Comparison of ENCODE assay signal across 7 mouse cellular contexts in the genomic region with DNA sequence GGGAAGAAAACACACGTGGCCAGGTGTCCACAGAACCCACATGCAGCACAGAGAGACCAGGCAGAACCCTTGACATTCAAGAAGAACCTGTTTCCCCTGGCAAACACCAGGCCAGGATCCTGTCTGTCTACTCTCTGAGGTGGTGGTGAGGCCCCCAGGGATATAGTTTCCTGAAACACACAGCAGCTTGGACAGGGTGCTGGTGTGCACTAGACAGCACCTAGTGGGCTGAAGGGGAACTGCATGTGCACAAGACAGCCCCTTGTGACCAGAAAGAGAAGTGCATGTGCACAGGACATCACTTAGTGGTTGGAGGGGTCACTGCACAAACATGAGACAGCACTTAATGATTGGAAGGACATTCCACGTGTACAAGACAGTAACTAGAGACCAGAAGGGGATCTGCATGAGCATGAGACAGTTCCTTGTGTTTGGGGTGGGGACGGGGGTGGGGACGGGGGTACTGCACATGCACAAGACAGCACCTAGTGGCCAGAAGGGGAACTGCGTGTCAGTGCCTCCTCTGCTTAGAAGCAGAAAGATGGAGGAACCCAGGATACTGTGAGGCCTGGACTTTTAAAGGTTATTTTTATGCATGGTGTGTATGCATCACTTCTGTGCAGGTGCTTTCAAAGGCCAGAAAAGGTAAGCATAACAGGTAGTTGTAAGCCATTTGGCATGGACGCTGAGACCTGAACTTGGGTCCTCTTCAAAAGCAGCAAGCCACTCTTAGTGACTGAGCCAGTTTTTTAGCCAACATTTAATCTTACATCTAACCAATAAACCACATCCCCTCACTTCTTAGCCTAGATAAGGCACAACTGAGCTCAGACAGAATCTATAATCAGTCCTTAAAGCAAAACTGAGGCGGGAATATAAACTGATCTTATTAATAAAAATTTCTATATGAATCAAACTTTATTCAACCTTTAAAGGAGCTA. TPM values are rescaled to one million over a fixed set of nuclear protein-coding genes. Genes with fewer than 3 reads are reported as not detected.
DNase-seq lines count a peak whose midpoint lies in the region; ATAC-seq and TF ChIP-seq lines count a peak whose summit lies in the region.

No protein-coding gene starts in this region.

- no peaks in the 10 kb centered on the region for H3K4me1 ChIP-seq in midbrain, embryonic 11.5 days (ENCODE audit: control insufficient read depth, insufficient read depth, low read length)
- no peaks in the 10 kb centered on the region for H3K4me1 ChIP-seq in midbrain, embryonic 15.5 days
- H3K4me1 ChIP-seq in small intestine, adult 2 months (ENCODE audit: control insufficient read depth, insufficient read depth, insufficient read length, low read length): no peaks in the 10 kb centered on the region

- H3K9ac ChIP-seq in midbrain, embryonic 11.5 days (ENCODE audit: low read length): no peak overlapping the region
- no peak overlapping the region for H3K9ac ChIP-seq in midbrain, embryonic 15.5 days

- WGBS in midbrain, embryonic 11.5 days: 83% methylated on average over 7 of the region's 7 CpGs
- 74% methylated on average over 7 of the region's 7 CpGs for WGBS in midbrain, embryonic 15.5 days
- WGBS in small intestine, adult 2 months: 67% methylated on average over 7 of the region's 7 CpGs

- no peak overlapping the region for H3K27ac ChIP-seq in midbrain, embryonic 11.5 days (ENCODE audit: low read depth, low read length)
- H3K27ac ChIP-seq in midbrain, embryonic 15.5 days: no peak overlapping the region
- no peak overlapping the region for H3K27ac ChIP-seq in small intestine, adult 2 months (ENCODE audit: insufficient read depth, low read depth, low read length)

- no peaks in the 10 kb centered on the region for H3K27me3 ChIP-seq in midbrain, embryonic 11.5 days (ENCODE audit: control insufficient read depth, insufficient read depth, low read length)
- no peaks in the 10 kb centered on the region for H3K27me3 ChIP-seq in midbrain, embryonic 15.5 days (replicated peaks)
- H3K27me3 ChIP-seq in small intestine, adult 2 months (ENCODE audit: control insufficient read depth, insufficient read depth, low read length): no peaks in the 10 kb centered on the region

- TF ChIP-seq POLR2A in brain, embryonic 14.5 days (IDR thresholded peaks at IDR 0.05; ENCODE audit: borderline replicate concordance, extremely low read depth, insufficient read depth, insufficient read length, poor library complexity, severe bottlenecking): no peak
- TF ChIP-seq POLR2A in small intestine, adult 2 months (IDR thresholded peaks at IDR 0.05; ENCODE audit: low read depth, low read length): no peak

- H3K4me3 ChIP-seq in midbrain, embryonic 11.5 days (ENCODE audit: low read depth, low read length): no peak overlapping the region
- no peak overlapping the region for H3K4me3 ChIP-seq in midbrain, embryonic 15.5 days
- no peak overlapping the region for H3K4me3 ChIP-seq in small intestine, adult 2 months (ENCODE audit: low read depth, low read length)

- H3K36me3 ChIP-seq in midbrain, embryonic 11.5 days (ENCODE audit: control insufficient read depth, insufficient read depth, low read length): no peaks in the 10 kb centered on the region
- no peaks in the 10 kb centered on the region for H3K36me3 ChIP-seq in midbrain, embryonic 15.5 days (replicated peaks)
- H3K36me3 ChIP-seq in small intestine, adult 2 months (ENCODE audit: control insufficient read depth, insufficient read depth, low read length): no peaks in the 10 kb centered on the region

- TF ChIP-seq CTCF in brain, embryonic 14.5 days (IDR thresholded peaks at IDR 0.05; ENCODE audit: borderline replicate concordance, extremely low read depth, insufficient read depth, insufficient read length): peak; percentile 58
- peak; percentile 96; the same call in 1 of the 2 replicates for TF ChIP-seq CTCF in small intestine, adult 2 months (IDR thresholded peaks at IDR 0.05; ENCODE audit: extremely low read depth, insufficient read length, insufficient replicate concordance, low read depth, low read length)

- no peak overlapping the region for H3K4me2 ChIP-seq in midbrain, embryonic 11.5 days
- no peak overlapping the region for H3K4me2 ChIP-seq in midbrain, embryonic 15.5 days

- H3K9me3 ChIP-seq in midbrain, embryonic 11.5 days (ENCODE audit: control insufficient read depth, low read length): no peaks in the 10 kb centered on the region; the same call in 1 of the 2 replicates
- H3K9me3 ChIP-seq in midbrain, embryonic 15.5 days: no peaks in the 10 kb centered on the region

- no peak for ATAC-seq in midbrain, embryonic 11.5 days (ENCODE audit: low FRiP score)
- ATAC-seq in midbrain, embryonic 15.5 days (replicated peaks): no peak
- ATAC-seq in cerebellum, adult (ENCODE audit: insufficient number of reproducible peaks, low FRiP score, low TSS enrichment): no peak

- DNase-seq in midbrain, embryonic 11.5 days (ENCODE audit: low spot score, missing footprints): peak; percentile 86
- DNase-seq in brain, embryonic 14.5 days (ENCODE audit: low read depth): no peak
- peak; percentile 64 for DNase-seq in liver
- no peak for DNase-seq in cerebellum, adult 18-20 months

RNA-seq across cellular contexts. Expression of gene Ano1, which starts 54.7 kb away (rescaled TPM):
- 22.8 and 26.0 TPM in 2 replicates for polyA plus RNA-seq in midbrain, embryonic 11.5 days (2014; fragmentation: Nextera tagmentation; extraction: Ambion mirVana)
- 11.7 and 13.0 TPM in 2 replicates for polyA plus RNA-seq in midbrain, embryonic 15.5 days (2015; fragmentation: Nextera tagmentation; extraction: Ambion mirVana)
- 12.9 and 13.4 TPM in 2 replicates for polyA plus RNA-seq in brain, embryonic 14.5 days (2012; rRNA removed)
- 8.9 and 18.0 TPM in 2 replicates for polyA plus RNA-seq in small intestine, adult 2 months (2012; rRNA removed)

Comparison
In these comparisons a context has a peak if more than half of its experiments do, and no peak if none do; other contexts are left out.
1. DNase-seq: peak in midbrain, embryonic 11.5 days (single experiment) and liver (single experiment); none in brain, embryonic 14.5 days (single experiment) and cerebellum, adult 18-20 months (0 of 2).